Mouse (Mus musculus) heart, adult 2 months (tissue): ENCODE measurements around the gene Mettl27. TPM values are rescaled to one million over a fixed set of nuclear protein-coding genes. Genes with fewer than 3 reads are reported as not detected.

Experiments
- DNase-seq, 2 experiments: peaks; one replicate each; pipeline ENCODE4 v3.0.0; 2021
- H3K27ac ChIP-seq: fragments of 200-600 bp; 2 replicates; pipeline ENCODE4 v1.8.1; 2022
- H3K27me3 ChIP-seq: fragments of 200-500 bp; 2 replicates; pipeline ENCODE4 v1.6.1; 2012; ENCODE audit warnings: mild to moderate bottlenecking, low read length, inconsistent platforms, mixed read lengths; ENCODE audit not compliant: control insufficient read depth, insufficient read depth
- H3K36me3 ChIP-seq: fragments of 200-500 bp; 2 replicates; pipeline ENCODE4 v1.6.1; 2012; ENCODE audit warnings: low read length, inconsistent platforms; ENCODE audit not compliant: control insufficient read depth, insufficient read depth
- H3K4me1 ChIP-seq: fragments of 200-500 bp; 2 replicates; pipeline ENCODE4 v1.6.1; 2011; ENCODE audit warnings: low read length; ENCODE audit not compliant: control insufficient read depth, insufficient read depth
- H3K4me3 ChIP-seq: fragments of 200-600 bp; 2 replicates; pipeline ENCODE4 v1.8.1; 2022
- H3K79me2 ChIP-seq: fragments of 200-500 bp; replicated peaks from 2 replicates; pipeline ENCODE4 v1.6.1; 2012; ENCODE audit warnings: mild to moderate bottlenecking, inconsistent platforms, low read length, moderate library complexity, mixed read lengths; ENCODE audit not compliant: control insufficient read depth, insufficient read depth
- H3K9ac ChIP-seq: fragments of 200-500 bp; 2 replicates; pipeline ENCODE4 v1.6.1; 2012; ENCODE audit warnings: low read depth, mild to moderate bottlenecking, control low read depth, inconsistent platforms, low read length, mixed read lengths
- CTCF ChIP-seq: fragments of 200-600 bp; IDR thresholded peaks from 2 replicates; pipeline ENCODE4 v1.8.1; 2022; ENCODE audit warnings: antibody characterized with exemption, mild to moderate bottlenecking, moderate library complexity
- EP300 ChIP-seq: fragments of 200-500 bp; IDR thresholded peaks from 2 replicates; pipeline ENCODE4 v1.6.1; 2011; ENCODE audit warnings: low read depth, low read length, control low read depth; ENCODE audit not compliant: insufficient read depth
- POLR2A ChIP-seq: fragments of 200-500 bp; IDR thresholded peaks from 2 replicates; pipeline ENCODE4 v1.6.1; 2011; ENCODE audit warnings: mild to moderate bottlenecking, low read depth, low read length, control low read depth; ENCODE audit not compliant: insufficient read depth
- WGBS: fragments of 180-500 bp; shearing (Covaris S2); methylation state at CpG from one replicate; pipeline ENCODE4 v1.1.7; 2018; 5-methylcytosine and 5-hydroxymethylcytosine counted together
- intact Hi-C: fragments of 180-260 bp; cut with DNase I; formaldehyde crosslinking; loops from one replicate; pipeline ENCODE4 v1.15.1; 2025
- polyA plus RNA-seq: library from polyadenylated mRNA; depleted of rRNA; stranded (reverse); fragments of >200 nt; gene quantifications from 2 replicates; pipeline ENCODE4 v1.2.3, GENCODE M21; 2012
- total RNA-seq, 2 experiments: library from RNA; stranded (reverse); gene quantifications; 2 replicates each; pipeline ENCODE4 v1.2.3; 2021

Mettl27 gene
- total and polyA plus RNA-seq, 3 experiments = 2.8 to 6.7 (median 4.1) TPM

DNA sequence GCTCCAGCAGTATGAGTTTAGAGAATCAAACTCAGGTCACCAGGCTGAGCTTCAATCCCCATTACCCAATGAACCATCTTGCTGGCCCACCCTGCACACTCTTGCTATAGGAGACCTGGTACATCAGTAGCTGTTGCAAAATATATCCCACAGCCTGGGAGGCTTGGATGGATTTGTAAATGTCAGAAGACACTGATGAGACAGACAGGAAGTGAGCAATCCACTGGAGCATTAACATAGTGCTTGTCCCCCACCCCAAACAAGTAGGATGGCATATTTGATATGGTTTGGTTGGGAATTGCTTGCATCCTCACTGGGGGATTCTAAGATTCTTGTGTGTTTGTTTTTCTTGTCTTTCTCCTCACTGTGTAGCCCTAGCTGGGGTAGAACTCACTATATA, 40.9 kb downstream of the Mettl27 start:
- H3K4me3 ChIP-seq = no peak overlapping the region
- no peaks in the 10 kb centered on the region for H3K4me1 ChIP-seq
- H3K9ac ChIP-seq = no peak overlapping the region
- no peaks in the 10 kb centered on the region for H3K79me2 ChIP-seq
- intact Hi-C loops = no loop called here
- no peak overlapping the region for H3K27ac ChIP-seq
- no peaks in the 10 kb centered on the region for H3K36me3 ChIP-seq
- no peaks in the 10 kb centered on the region for H3K27me3 ChIP-seq
- TF ChIP-seq EP300 (no peak), POLR2A (no peak), CTCF (no peak)
- no peak for DNase-seq

DNA sequence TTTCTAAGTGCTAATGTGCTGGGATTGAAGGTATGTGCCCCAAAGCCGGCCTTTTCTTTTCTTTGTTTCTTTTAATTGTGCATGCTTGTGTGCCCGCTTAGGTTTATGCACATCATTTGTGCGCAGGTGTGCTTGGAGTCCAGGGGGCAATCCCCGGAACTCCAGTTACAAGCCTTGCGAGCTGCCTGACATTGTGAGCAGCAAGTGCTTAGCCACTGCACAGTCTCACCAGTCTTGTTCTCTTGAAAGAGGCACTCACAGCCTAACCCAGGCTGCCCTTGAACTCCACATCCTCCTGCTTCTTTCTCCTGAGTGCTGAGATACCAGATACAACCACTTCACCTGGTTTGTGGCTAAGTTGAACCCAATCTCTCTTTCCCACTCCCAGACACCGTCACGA, 41.4 kb downstream of the Mettl27 start:
- H3K4me1 ChIP-seq = no peaks in the 10 kb centered on the region
- no peaks in the 10 kb centered on the region for H3K27me3 ChIP-seq
- intact Hi-C loops = no loop called here
- WGBS = 85% methylated on average over 7 of the region's 7 CpGs
- no peak overlapping the region for H3K4me3 ChIP-seq
- no peak overlapping the region for H3K27ac ChIP-seq
- H3K9ac ChIP-seq = no peak overlapping the region
- H3K36me3 ChIP-seq = no peaks in the 10 kb centered on the region
- no peak for DNase-seq
- TF ChIP-seq EP300 (no peak), POLR2A (no peak), CTCF (no peak)
- no peaks in the 10 kb centered on the region for H3K79me2 ChIP-seq

DNA sequence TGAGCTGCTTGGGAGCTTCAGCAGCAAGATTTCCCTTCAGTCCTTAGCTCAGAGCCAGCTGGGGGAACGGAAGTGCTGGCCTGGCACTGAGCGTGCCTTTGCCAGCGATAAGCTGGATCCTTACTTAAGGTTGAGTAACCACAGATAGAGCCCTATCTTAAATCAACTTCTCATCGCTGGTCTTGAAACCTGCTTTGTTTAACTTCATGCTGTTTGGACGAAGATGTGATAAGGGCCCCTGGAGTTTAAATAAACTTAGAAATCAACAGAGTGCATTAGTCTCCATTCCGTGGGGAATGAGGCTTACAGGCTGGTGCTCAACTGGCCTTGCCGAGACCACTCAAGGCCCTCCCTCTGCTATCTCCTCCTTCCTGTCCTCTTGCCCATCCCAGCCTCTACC, 42.1 kb downstream of the Mettl27 start:
- Histone ChIP-seq H3K4me1 (no peaks in the 10 kb centered on the region), H3K79me2 (no peaks in the 10 kb centered on the region), H3K9ac (no peak overlapping the region), H3K27ac (no peak overlapping the region), H3K27me3 (no peaks in the 10 kb centered on the region), H3K4me3 (no peak overlapping the region), H3K36me3 (no peaks in the 10 kb centered on the region)
- TF ChIP-seq EP300 (no peak), CTCF (no peak), POLR2A (no peak)
- no peak for DNase-seq
- intact Hi-C loops = no loop called here
- 19% methylated on average over 7 of the region's 7 CpGs for WGBS

DNA sequence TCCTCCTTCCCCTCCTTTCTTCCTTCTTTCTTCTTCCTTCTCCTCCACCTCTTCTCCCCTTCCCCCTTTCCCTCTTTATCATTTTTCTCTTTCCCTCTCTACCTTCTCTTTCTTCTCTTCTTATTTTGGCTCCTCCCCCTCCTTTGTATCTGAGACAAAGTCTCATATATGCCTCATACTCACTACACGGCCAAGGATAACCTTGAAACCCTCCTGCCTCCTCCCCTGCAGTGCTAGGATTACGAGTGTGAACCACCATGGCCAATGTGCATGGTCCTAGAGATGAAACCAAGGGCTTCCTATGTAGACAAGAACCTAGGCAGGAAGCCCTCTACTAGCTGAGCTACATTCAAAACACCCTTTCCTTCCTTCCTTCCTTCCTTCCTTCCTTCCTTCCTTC, 42.8 kb downstream of the Mettl27 start:
- 58% methylated on average over 2 of the region's 2 CpGs for WGBS
- no peak overlapping the region for H3K4me3 ChIP-seq
- no peaks in the 10 kb centered on the region for H3K4me1 ChIP-seq
- H3K27me3 ChIP-seq = no peaks in the 10 kb centered on the region
- no peak for DNase-seq
- intact Hi-C loops = no loop called here
- no peak overlapping the region for H3K9ac ChIP-seq
- H3K79me2 ChIP-seq = no peaks in the 10 kb centered on the region
- H3K36me3 ChIP-seq = no peaks in the 10 kb centered on the region
- TF ChIP-seq EP300 (no peak), POLR2A (no peak), CTCF (no peak)
- H3K27ac ChIP-seq = no peak overlapping the region

DNA sequence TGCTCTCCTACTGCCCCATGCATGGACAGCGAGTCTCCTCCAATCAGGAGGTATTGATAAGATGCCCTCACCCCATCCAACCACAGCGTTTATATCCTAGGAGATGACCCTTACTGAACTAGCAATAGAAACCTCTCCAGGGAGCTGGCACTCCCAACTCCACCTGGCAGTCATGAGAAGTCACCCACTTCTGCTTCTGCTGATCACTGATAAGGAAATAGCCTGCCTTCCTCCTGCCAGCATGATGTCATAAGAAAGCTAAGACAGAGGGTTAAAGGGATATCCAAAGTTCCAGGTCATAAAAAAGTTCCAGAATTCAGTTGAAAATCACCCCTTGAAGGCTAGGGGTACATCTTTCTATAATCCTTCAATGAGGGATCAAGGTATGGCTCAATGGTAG, 44.0 kb downstream of the Mettl27 start:
- Histone ChIP-seq H3K9ac (no peak overlapping the region), H3K4me3 (no peak overlapping the region), H3K79me2 (no peaks in the 10 kb centered on the region), H3K4me1 (no peaks in the 10 kb centered on the region), H3K27ac (no peak overlapping the region), H3K27me3 (no peaks in the 10 kb centered on the region), H3K36me3 (no peaks in the 10 kb centered on the region)
- 68% methylated on average over 2 of the region's 2 CpGs for WGBS
- intact Hi-C loops = no loop called here
- no peak for DNase-seq
- TF ChIP-seq POLR2A (no peak), CTCF (no peak), EP300 (no peak)

DNA sequence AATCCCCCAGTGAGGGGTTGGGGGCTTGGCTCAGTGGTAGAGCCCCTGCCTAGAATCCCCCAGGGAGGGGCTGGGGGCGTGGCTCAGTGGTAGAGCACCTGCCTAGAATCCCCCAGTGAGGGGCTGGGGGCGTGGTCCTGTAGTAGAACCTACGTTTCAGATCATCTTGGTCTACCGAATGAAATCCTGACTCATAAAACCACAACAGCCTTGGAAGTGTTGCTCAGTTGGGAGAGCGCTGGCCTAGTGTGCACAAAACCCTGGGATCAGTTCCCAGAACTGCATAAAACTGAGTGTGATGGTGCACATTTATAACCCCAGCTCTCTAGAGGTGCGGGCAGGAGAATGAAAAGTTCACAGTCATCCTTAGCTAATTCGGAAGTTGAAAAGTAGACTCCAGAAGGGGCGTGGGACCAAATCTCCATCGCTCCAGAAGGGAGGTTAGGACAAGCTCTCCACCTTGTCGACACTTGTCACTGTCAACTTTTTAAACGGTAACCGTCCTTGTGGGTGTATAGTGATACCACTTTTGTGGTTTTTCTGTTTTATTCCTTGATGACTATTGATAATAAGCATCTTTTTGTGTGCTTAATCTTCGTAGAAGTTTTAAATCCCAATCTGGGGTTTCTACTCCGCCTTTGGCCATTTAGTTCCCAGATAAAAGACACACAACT, 44.5 kb downstream of the Mettl27 start:
- intact Hi-C loops = no loop called here
- TF ChIP-seq POLR2A (no peak), CTCF (no peak), EP300 (no peak)
- Histone ChIP-seq H3K27ac (no peak overlapping the region), H3K36me3 (no peaks in the 10 kb centered on the region), H3K9ac (no peak overlapping the region), H3K4me3 (no peak overlapping the region), H3K79me2 (no peaks in the 10 kb centered on the region), H3K4me1 (no peaks in the 10 kb centered on the region), H3K27me3 (no peaks in the 10 kb centered on the region)
- 73% methylated on average over 14 of the region's 14 CpGs for WGBS
- no peak for DNase-seq
